Mouse (Mus musculus) liver, embryonic 14.5 days (tissue): Measurements from ENCODE around the gene Gm9513. TPM values are rescaled to one million over a fixed set of nuclear protein-coding genes. Genes with fewer than 3 reads are reported as not detected.

Source experiments
- ATAC-seq: fragments of 200-750 bp; cut with Nextera tagmentation; 2 replicates; pipeline ENCODE4 v1.8.0; 2017; ENCODE audit warnings: moderate number of reproducible peaks, mild to moderate bottlenecking, moderate library complexity; ENCODE audit not compliant: insufficient read depth
- DNase-seq, 3 experiments: peaks; one replicate each; pipeline ENCODE4 v3.0.0-alpha.2; 2012 to 2013; ENCODE audit warnings: low read depth in 3 of 3, low spot score in 3 of 3
- H3K27ac ChIP-seq: fragments of 300-500 bp; sonication (generic); 2 replicates; pipeline ENCODE4 v1.5.1; 2014; ENCODE audit warnings: moderate library complexity, mild to moderate bottlenecking, control low read depth, inconsistent platforms
- H3K27me3 ChIP-seq: fragments of 300-500 bp; sonication (generic); 2 replicates; pipeline ENCODE4 v1.6.1; 2014; ENCODE audit warnings: mild to moderate bottlenecking, low read length, moderate library complexity; ENCODE audit not compliant: control insufficient read depth, insufficient read depth
- H3K36me3 ChIP-seq: fragments of 300-500 bp; sonication (generic); replicated peaks from 2 replicates; pipeline ENCODE4 v1.6.1; 2014; ENCODE audit warnings: low read depth; ENCODE audit not compliant: control insufficient read depth, insufficient read depth
- H3K4me1 ChIP-seq, 2 experiments: fragments of 200-500 bp in 1 of 2; fragments of 300-500 bp in 1 of 2; sonication (generic) in 1 of 2; replicated peaks; 2 replicates each; pipeline ENCODE4 v1.6.1; 2012 to 2014; ENCODE audit warnings: antibody characterized with exemption in 1 of 2, inconsistent platforms in 1 of 2, low read length in 1 of 2; ENCODE audit not compliant: control insufficient read depth in 2 of 2, insufficient read depth in 2 of 2
- H3K4me2 ChIP-seq: fragments of 300-500 bp; sonication (generic); 2 replicates; pipeline ENCODE4 v1.6.1; 2014; ENCODE audit warnings: low read depth, mild to moderate bottlenecking, control low read depth, moderate library complexity
- H3K4me3 ChIP-seq, 2 experiments: fragments of 200-500 bp in 1 of 2; fragments of 300-500 bp in 1 of 2; sonication (generic) in 1 of 2; 2 replicates each; pipeline ENCODE4 v1.5.1; 2012 to 2014; ENCODE audit warnings: low read depth in 2 of 2, low read length in 2 of 2, mild to moderate bottlenecking in 2 of 2, control low read depth in 1 of 2, inconsistent platforms in 1 of 2, moderate library complexity in 1 of 2; ENCODE audit not compliant: insufficient read depth in 1 of 2
- H3K9ac ChIP-seq: fragments of 300-500 bp; sonication (generic); replicated peaks from 2 replicates; pipeline ENCODE4 v1.6.1; 2014; ENCODE audit warnings: mild to moderate bottlenecking, control low read depth, moderate library complexity
- H3K9me3 ChIP-seq: fragments of 300-500 bp; sonication (generic); 2 replicates; pipeline ENCODE4 v1.6.1; 2016; ENCODE audit warnings: low read length, mixed read lengths; ENCODE audit not compliant: control insufficient read depth
- CTCF ChIP-seq: IDR thresholded peaks from 2 replicates; pipeline ENCODE4 v1.5.1; 2016; ENCODE audit warnings: antibody characterized with exemption, low read depth, control low read depth
- EP300 ChIP-seq: IDR thresholded peaks from 2 replicates; pipeline ENCODE4 v1.6.1; 2016; ENCODE audit warnings: antibody characterized with exemption, low read depth
- WGBS: fragments of 180-500 bp; shearing (Covaris S2); extraction: QIAGEN DNeasy Blood & Tissue Kit; methylation state at CpG from one replicate; pipeline ENCODE4 v1.1.7; 2014; ENCODE audit not compliant: insufficient replicate concordance; 5-methylcytosine and 5-hydroxymethylcytosine counted together
- polyA plus RNA-seq, 2 experiments: library from polyadenylated mRNA; depleted of rRNA in 1 of 2; stranded (reverse) in 1 of 2; unstranded in 1 of 2; fragments of >200 nt; fragmentation: Nextera tagmentation in 1 of 2; extraction: Ambion mirVana in 1 of 2; gene quantifications; 2 replicates each; pipeline versions ENCODE4 v1.2.1 to v1.2.3; 2012 to 2014

Gm9513 gene
- polyA plus RNA-seq (2012; rRNA removed) (not detected in 2 replicates), polyA plus RNA-seq (2014; fragmentation: Nextera tagmentation; extraction: Ambion mirVana) (not detected in 2 replicates)

GRCm38 (mm10) chr9:36475338-36475737, at the start of gene Gm9513:
Gm9513 (plus strand) TSS chr9:36475638.
- no peak for TF ChIP-seq EP300
- no peak for TF ChIP-seq CTCF
- H3K9me3 ChIP-seq: no peaks in the 10 kb centered on the region
- H3K27me3 ChIP-seq: no peaks in the 10 kb centered on the region
- DNase-seq: no peak
- H3K4me2 ChIP-seq: no peak within 1 kb of the TSS
- no peak for ATAC-seq
- H3K36me3 ChIP-seq: no peaks in the 10 kb centered on the region
- no peak within 1 kb of the TSS for H3K9ac ChIP-seq
- H3K4me3 ChIP-seq: no peak within 1 kb of the TSS
- no peak within 1 kb of the TSS for H3K27ac ChIP-seq
- no peaks in the 10 kb centered on the region for H3K4me1 ChIP-seq
- 26% methylated on average over 3 of the region's 3 CpGs for WGBS

GRCm38 (mm10) chr9:36431584-36431983, 43.9 kb upstream of the Gm9513 start, which contains the start of gene Gm7257:
Gm7257 (plus strand) TSS chr9:36431884.
- Histone ChIP-seq H3K9ac (no peak within 1 kb of the TSS), H3K4me1 (no peaks in the 10 kb centered on the region), H3K9me3 (no peaks in the 10 kb centered on the region), H3K4me2 (no peak within 1 kb of the TSS), H3K36me3 (no peaks in the 10 kb centered on the region), H3K27ac (no peak within 1 kb of the TSS), H3K4me3 (no peak within 1 kb of the TSS), H3K27me3 (no peaks in the 10 kb centered on the region)
- TF ChIP-seq CTCF (no peak), EP300 (no peak)
- ATAC-seq: no peak
- DNase-seq: no peak
- 61% methylated on average over 4 of the region's 4 CpGs for WGBS

- Histone ChIP-seq H3K27ac (no peak overlapping the region), H3K27me3 (no peaks in the 10 kb centered on the region), H3K9ac (no peak overlapping the region), H3K4me2 (no peak overlapping the region), H3K36me3 (no peaks in the 10 kb centered on the region), H3K9me3 (no peaks in the 10 kb centered on the region), H3K4me1 (no peaks in the 10 kb centered on the region), H3K4me3 (no peak overlapping the region)
- ATAC-seq (no peak), DNase-seq (no peak)
- TF ChIP-seq CTCF: no peak
- TF ChIP-seq EP300: no peak
- 21% methylated on average over 2 of the region's 2 CpGs for WGBS
These were observed 40.2 kb upstream of the Gm9513 start for GRCm38 (mm10) chr9:36435051-36435764.

GRCm38 (mm10) chr9:36494501-36495220, 19.2 kb downstream of the Gm9513 start:
- no peaks in the 10 kb centered on the region for H3K9me3 ChIP-seq
- H3K4me1 ChIP-seq: no peaks in the 10 kb centered on the region
- no peaks in the 10 kb centered on the region for H3K36me3 ChIP-seq
- WGBS: 58% methylated on average over 4 of the region's 4 CpGs
- H3K27me3 ChIP-seq: no peaks in the 10 kb centered on the region
- DNase-seq (no peak), ATAC-seq (no peak)
- no peak overlapping the region for H3K4me3 ChIP-seq
- H3K9ac ChIP-seq: no peak overlapping the region
- H3K4me2 ChIP-seq: no peak overlapping the region
- TF ChIP-seq EP300: no peak
- no peak for TF ChIP-seq CTCF
- H3K27ac ChIP-seq: no peak overlapping the region

- Histone ChIP-seq H3K4me3 (no peak overlapping the region), H3K9ac (no peak overlapping the region), H3K9me3 (no peaks in the 10 kb centered on the region), H3K4me1 (no peaks in the 10 kb centered on the region), H3K27me3 (no peaks in the 10 kb centered on the region), H3K27ac (no peak overlapping the region), H3K36me3 (no peaks in the 10 kb centered on the region), H3K4me2 (no peak overlapping the region)
- WGBS: 39% methylated on average over 1 of the region's 1 CpGs
- ATAC-seq: no peak
- no peak for DNase-seq
- TF ChIP-seq CTCF (no peak), EP300 (no peak)
These were observed 20.4 kb downstream of the Gm9513 start for GRCm38 (mm10) chr9:36495824-36496223.
